Mouse (Mus musculus): ENCODE measurements at regions not wholly inside any gene's neighbourhood (a gene's known extent, or its start where the extent isn't known, plus 50 kb on each side); places are given as distances from the start of the nearest gene placed in this dataset.
A peak's percentile ranks its signal among the peaks of the same experiment; 100 is the strongest.

GRCm38 (mm10) chr3:130940302-130940867, 169.9 kb upstream of the Lef1 start:
- no peak for DNase-seq (ENCODE audit: extremely low spot score)

DNA sequence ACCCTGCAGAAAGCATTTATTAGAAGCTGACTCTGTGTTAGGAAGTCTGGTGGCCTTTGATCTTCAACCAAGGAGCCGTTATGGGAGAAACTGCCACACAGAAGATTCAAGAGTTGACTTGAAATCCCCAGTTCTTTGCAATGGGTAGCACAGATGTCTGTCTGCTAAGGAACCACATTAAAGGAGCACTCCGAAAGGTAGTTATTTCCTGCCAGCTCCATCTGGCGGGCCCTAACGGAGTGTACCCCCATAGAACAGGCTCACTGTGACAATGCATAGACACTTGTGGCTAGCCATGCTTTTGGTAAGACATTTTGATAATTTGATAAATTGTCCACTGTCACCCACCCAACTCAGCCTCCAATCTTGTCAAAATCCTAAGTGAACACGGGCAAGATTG, 173.3 kb upstream of the Lef1 start:
- no peak for DNase-seq (ENCODE audit: extremely low spot score)

GRCm38 (mm10) chr3:130936336-130936735, 173.9 kb upstream of the Lef1 start:
- peak; percentile 25 for DNase-seq (ENCODE audit: extremely low spot score)

GRCm38 (mm10) chr3:130935926-130936315, 174.3 kb upstream of the Lef1 start:
- DNase-seq (ENCODE audit: extremely low spot score) = no peak

- no peak for DNase-seq (ENCODE audit: extremely low spot score)
These were observed 174.9 kb upstream of the Lef1 start for GRCm38 (mm10) chr3:130935302-130935925.

DNA sequence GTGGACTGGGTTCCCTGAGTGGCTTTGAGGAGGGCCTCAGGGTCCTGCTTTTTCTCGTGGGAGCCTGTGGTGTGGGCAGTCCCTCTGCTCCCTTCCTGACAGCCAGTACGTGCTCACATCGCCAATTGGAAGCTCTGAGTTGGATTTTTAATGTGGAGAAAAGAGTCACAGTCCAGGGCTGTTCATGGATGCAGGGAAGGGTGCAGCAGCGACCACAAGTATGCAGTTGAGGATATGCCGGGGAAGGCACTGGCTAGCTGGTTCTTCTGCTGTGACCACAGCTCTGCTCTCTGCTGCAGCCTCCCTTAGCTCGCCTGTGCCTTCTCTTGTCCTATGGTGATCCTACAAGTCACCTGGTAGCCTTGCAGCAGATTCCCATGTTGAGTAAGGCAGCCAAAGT, 177.5 kb upstream of the Lef1 start:
- no peak for DNase-seq (ENCODE audit: extremely low spot score)

GRCm38 (mm10) chr3:130932226-130932625, 178.0 kb upstream of the Lef1 start:
- DNase-seq (ENCODE audit: extremely low spot score) = no peak

DNA sequence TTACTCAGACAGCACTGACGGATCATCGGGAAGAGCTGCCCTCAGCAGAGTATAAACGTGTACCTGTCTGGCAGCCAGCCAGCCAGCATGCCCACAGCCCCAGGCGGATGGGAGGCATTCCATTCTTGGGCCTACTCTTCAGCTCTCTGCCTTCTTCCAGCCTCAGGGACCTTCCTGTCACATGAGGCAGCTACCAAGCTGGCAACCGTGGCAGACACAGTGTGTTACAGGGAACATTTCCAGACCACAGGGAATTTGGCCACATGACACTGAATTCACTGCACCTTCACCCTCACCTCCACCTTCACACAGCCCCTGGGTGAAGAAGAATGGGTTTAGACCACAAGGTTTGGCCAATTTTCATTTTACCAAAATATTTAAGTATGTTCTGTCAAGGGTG, 185.3 kb upstream of the Lef1 start:
- no peak for DNase-seq (ENCODE audit: extremely low spot score)

DNA sequence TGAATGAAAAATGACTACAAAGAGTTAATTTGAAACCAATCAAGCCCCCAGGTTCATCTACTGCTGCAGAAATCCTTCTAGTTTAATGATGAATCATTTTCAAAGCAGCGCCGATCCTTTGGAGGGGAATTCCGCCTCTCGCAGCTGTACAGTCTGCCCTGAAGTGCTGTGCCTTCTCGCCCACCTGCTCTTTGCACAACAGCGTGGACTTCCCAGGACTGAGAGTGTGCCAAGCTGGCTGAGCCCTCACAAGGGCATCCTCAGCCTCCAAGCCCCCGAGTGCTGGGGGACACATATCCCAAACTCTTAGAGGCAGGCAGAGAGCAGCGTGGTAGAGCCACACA, 186.7 kb upstream of the Lef1 start:
- DNase-seq (ENCODE audit: extremely low spot score) = no peak

GRCm38 (mm10) chr3:130922812-130923614, 187.3 kb upstream of the Lef1 start:
- peak; percentile 29 for DNase-seq (ENCODE audit: extremely low spot score)

- DNase-seq (ENCODE audit: extremely low spot score) = no peak
These were observed 188.5 kb upstream of the Lef1 start for GRCm38 (mm10) chr3:130921621-130922245.

DNA sequence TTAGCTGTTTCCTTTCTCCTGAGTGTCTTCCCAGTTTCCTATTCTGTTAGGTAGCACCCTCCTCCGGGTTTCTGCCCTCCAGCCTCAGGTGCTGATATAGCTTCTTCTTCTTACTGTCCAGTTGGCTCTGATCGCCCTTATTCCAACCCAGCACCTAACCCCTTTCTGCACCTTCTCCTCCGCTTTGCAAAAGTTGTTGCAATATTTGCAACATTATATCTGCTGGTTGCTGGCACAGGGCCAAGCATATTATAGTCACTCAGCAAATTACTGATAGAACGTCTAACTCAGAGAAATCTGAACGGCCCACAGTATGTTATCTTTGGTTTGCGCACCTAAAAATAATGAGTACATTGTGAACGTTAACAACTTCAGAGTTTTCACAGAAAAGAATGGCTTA, 183.6 kb upstream of the Rpl34 start:
- DNase-seq (ENCODE audit: extremely low spot score) = no peak

DNA sequence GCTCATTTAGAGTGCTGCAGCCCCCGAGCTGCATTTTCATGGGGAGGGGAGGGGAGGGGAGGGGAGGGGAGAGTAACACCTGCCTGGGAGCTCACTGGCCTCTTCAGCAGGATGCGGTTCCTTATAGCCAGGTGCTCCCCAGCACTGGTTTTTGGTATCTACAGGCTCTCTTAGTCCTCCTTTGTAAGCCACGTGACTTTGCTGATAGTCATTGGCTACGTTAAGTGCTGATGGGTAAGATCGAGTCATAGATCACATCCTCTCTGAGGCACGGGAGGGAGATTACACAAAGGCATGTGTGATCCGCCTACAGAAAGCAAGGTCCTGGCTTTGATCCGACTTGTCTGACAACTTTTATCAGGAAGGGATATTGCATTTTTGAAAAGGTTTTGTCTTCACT, 174.9 kb upstream of the Rpl34 start:
- no peak for DNase-seq (ENCODE audit: extremely low spot score)

- DNase-seq (ENCODE audit: extremely low spot score) = no peak
These were observed 173.1 kb upstream of the Rpl34 start for GRCm38 (mm10) chr3:130903329-130903728.

- DNase-seq (ENCODE audit: extremely low spot score) = no peak
These were observed 172.2 kb upstream of the Rpl34 start for GRCm38 (mm10) chr3:130902376-130902775.

DNA sequence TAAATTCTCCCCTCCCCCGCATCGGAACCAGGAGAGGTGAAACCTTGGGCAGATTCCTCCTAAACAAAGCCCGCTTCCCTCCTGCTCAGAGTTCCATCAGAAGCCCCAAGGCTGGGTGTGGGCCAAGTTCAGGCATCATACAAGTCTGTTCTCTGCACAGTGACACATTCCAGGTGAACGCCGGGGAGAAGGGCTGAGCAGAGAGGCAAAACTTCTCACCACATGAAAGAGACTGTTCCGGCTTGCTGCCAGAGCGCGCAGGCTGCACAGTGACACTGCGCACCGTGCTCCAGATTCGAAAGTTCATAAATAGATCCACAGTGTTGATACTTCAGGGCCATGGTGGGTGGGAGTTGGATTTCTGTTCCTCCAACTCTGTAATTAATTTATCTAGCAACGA, 171.1 kb upstream of the Rpl34 start:
- no peak for DNase-seq (ENCODE audit: extremely low spot score)

DNA sequence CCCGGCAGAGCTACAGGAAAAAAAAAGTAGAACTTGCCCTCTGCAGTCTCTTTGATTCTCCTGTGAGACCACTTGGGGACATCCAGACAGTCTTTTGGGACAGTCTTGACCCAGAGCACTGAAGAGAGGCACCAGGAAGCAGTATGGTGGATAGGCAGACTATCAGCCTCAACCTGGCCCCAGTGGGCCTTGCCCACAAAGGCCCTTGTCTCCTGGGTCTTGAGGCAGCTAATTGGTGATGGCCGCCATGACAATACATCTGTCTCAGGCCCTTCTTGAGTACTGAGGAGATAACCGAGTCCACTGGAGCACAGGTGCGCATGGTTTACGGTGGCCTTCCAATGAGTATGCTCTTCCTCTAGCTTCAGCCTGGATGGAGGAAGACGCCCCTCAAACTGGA, 170.6 kb upstream of the Rpl34 start:
- no peak for DNase-seq (ENCODE audit: extremely low spot score)

DNA sequence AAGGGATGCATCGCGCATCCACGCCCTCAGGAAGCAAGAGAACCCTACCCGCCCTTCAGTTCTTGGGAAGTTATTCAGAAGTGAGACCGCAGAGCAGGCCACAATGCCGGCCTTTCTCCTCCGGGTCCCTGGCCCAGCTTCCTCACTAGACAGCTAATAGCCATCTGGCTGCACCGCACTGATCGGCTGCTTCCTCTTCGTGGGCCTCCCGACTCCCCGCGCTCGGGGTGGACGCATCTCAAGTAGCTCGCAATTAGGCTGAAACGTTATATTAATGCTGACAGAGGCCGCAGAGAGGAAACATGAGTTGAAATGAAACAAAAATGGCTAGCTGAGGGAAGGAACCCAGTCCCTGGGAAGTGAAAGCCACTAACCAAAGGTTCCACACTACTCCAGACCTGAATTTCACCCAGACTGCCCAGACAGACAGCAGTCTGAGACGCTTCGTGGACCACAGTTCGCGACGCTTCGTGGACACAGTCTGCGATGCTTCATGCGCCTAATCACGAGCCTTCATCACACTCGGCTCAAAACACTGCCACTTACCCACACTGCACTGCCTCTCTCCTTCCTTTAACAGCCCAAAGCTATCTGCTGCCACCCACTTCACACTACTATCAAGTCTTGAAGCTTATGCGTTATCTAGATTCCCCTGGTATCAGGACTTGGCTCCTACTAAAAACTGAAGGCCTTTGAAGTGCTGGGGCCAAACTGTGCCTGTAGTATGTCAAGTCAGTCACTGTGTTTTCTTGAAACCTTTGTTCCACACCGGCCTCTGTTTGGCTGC, 170.0 kb upstream of the Rpl34 start:
- DNase-seq (ENCODE audit: extremely low spot score) = no peak

DNA sequence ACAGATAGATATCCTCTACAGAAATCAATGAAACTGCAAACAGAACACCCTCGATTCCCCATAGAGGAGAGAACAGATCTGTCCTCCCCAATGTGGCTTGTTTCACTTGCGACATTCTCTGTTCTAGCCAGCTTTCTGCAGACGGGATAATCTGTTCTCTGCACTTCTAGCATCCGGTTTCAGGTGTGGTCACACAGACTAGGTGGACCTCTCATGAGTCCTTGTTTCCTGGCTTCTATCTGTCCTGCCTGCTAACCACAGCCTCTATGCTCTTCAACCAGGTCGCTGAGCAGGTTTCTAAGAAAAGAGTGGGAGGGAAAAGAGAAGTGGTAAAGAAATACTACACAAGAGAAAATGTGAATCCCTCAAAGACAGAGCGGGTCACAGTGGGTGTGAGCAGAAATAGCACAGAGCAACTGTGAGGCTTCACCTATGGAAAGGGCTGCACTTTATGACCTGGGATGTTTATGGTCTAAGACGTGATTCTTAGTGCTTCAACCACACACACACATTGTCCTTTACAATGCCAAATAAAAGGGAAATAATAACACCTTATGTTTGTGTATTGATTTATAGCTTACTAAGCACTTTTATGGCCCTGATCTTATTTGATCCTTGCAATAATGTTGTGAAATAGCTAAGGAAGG, 164.1 kb upstream of the Rpl34 start:
- no peak for DNase-seq (ENCODE audit: extremely low spot score)

DNA sequence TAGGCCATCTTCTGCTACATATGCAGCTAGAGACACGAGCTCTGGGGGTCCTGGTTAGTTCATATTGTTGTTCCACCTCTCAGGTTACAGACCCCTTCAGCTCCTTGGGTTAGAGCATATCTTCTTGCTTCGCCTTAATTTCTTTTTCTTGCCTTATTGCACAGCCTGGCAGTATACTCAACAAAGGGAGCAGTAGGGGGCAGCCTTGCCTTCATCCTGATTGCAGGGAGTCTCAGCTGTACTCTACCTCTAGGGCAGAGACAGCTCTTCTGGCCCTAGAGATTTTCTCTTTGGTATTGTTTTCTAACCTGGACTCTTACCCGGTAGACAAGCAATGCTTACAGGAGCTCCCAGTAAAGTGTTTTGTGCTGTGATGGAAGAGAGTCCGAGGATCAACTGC, 161.1 kb upstream of the Rpl34 start:
- no peak for DNase-seq (ENCODE audit: extremely low spot score)

GRCm38 (mm10) chr3:130888587-130888986, 158.4 kb upstream of the Rpl34 start:
- DNase-seq (ENCODE audit: extremely low spot score) = no peak
